Mouse (Mus musculus): ENCODE measurements around the gene Skil. TPM values are rescaled to one million over a fixed set of nuclear protein-coding genes. Genes with fewer than 3 reads are reported as not detected.

Gene Skil
- total and polyA plus RNA-seq, 2 experiments from 2014 or later: 25.1 to 36.4 TPM

GRCm38 (mm10) chr3:31166365-31166871 lies 71.6 kb downstream of the Skil start:
- Histone ChIP-seq H3K4me2 (ENCODE audit: low read depth, low read length) (no peak overlapping the region), H3K4me3 (ENCODE audit: low read length) (no peak overlapping the region), H3K36me3 (ENCODE audit: insufficient read depth, low read length) (no peaks in the 10 kb centered on the region), H3K9me3 (ENCODE audit: low read length) (no peaks in the 10 kb centered on the region), H3K27me3 (ENCODE audit: insufficient read depth, low read length) (no peaks in the 10 kb centered on the region), H3K27ac (no peak overlapping the region), H3K4me1 (ENCODE audit: insufficient read depth, low read length) (no peaks in the 10 kb centered on the region), H3K9ac (replicated peaks; ENCODE audit: low read length) (no peak overlapping the region)
- no peak for TF ChIP-seq CTCF (IDR thresholded peaks at IDR 0.05; ENCODE audit: low read depth)
- ATAC-seq (peak; percentile 89), DNase-seq (ENCODE audit: low spot score) (peak; percentile 66)
- 21% methylated on average over 12 of the region's 12 CpGs for WGBS

Other genes with a start within 250 kb of the Skil start
- gene Gpr160, start 239.1 kb upstream of the Skil start, total RNA-seq (2014; rRNA removed): 0.25 and 0.78 TPM in 2 replicates
- gene Gpr160, start 239.1 kb upstream of the Skil start, polyA plus RNA-seq (2015; fragmentation: Nextera tagmentation; extraction: Ambion mirVana): 2.0 and 2.3 TPM in 2 replicates
- gene Phc3, start 125.6 kb upstream of the Skil start, total RNA-seq (2014; rRNA removed): 25.8 and 27.4 TPM in 2 replicates
- 6.4 and 7.4 TPM in 2 replicates for gene Phc3, start 125.6 kb upstream of the Skil start, polyA plus RNA-seq (2015; fragmentation: Nextera tagmentation; extraction: Ambion mirVana)
- gene Prkci, start 99.3 kb upstream of the Skil start, total RNA-seq (2014; rRNA removed): 35.0 and 45.2 TPM in 2 replicates
- gene Prkci, start 99.3 kb upstream of the Skil start, polyA plus RNA-seq (2015; fragmentation: Nextera tagmentation; extraction: Ambion mirVana): 20.5 and 20.8 TPM in 2 replicates
- gene Cldn11, start 54.9 kb downstream of the Skil start, total RNA-seq (2014; rRNA removed): 61.8 and 80.1 TPM in 2 replicates
- gene Cldn11, start 54.9 kb downstream of the Skil start, polyA plus RNA-seq (2015; fragmentation: Nextera tagmentation; extraction: Ambion mirVana): 71.0 and 76.7 TPM in 2 replicates
- 20.9 and 23.6 TPM in 2 replicates for gene Slc7a14, start 215.3 kb downstream of the Skil start, total RNA-seq (2014; rRNA removed)
- 8.8 and 9.2 TPM in 2 replicates for gene Slc7a14, start 215.3 kb downstream of the Skil start, polyA plus RNA-seq (2015; fragmentation: Nextera tagmentation; extraction: Ambion mirVana)